Mouse (Mus musculus) CD4-positive helper T cell, adult 2 months (primary cell): ENCODE results near the gene Qrich2.
"Not testable (repeated sequence)": the region's sequence is repeated elsewhere in the genome, so short reads cannot be mapped to it uniquely, and the experiment has no call there.

ENCODE experiments used
- DNase-seq: peaks from one replicate; pipeline ENCODE4 v3.0.0-alpha.2; 2012; ENCODE audit warnings: low read depth, missing footprints, low spot score

Gene Qrich2

GRCm38 (mm10) chr11:116466141-116466540, at the start of gene Qrich2:
TSS of gene Qrich2 (minus strand) at chr11:116466241.
- no peak for DNase-seq

DNA sequence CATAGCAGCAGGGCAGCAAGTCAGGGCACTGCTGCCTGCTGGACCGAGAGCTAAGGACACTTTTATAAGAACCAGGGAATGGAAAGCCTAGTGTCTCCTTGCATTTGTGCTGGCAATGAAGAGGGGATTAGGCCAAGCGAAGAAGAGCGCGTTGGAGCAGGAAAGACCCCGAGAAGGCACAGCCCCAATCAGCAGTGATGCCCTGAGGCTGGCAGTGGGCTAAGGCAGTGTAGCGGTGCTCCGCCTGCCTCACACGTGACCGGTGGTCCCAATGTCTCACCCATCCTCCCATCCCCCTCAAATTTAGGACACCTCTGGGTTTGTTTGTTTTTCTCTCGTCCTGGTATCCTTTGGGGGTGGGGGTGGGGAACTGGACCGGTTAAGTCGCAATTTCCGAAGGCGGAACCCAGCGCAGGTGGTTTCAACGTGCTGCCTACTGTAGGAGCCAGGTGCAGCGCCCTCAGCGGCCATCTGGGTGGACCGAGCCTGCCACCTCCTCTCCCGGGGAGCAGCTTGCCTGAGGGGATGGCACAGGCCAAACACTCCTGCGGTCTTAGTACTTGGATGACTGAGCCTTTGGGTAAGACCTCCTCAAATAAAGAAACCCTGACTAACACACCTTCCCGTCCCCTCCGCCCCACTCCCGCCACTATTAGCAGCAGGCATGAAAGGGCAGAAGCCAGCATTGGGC, 49.4 kb upstream of the Qrich2 start:
- DNase-seq, result no peak

- no peak for DNase-seq
These were observed 47.5 kb upstream of the Qrich2 start for GRCm38 (mm10) chr11:116513531-116514038.

- DNase-seq, result no peak
These were observed 46.9 kb upstream of the Qrich2 start for GRCm38 (mm10) chr11:116512987-116513386.

GRCm38 (mm10) chr11:116512154-116512553, 46.1 kb upstream of the Qrich2 start:
- no peak for DNase-seq

- peak; percentile 22 for DNase-seq
These were observed 45.3 kb upstream of the Qrich2 start for GRCm38 (mm10) chr11:116511301-116511868.

- DNase-seq, result no peak
These were observed 42.6 kb upstream of the Qrich2 start for GRCm38 (mm10) chr11:116508689-116509088.

GRCm38 (mm10) chr11:116506151-116506875, 40.3 kb upstream of the Qrich2 start:
- DNase-seq, result peak; percentile 64

GRCm38 (mm10) chr11:116505573-116505972, 39.5 kb upstream of the Qrich2 start:
- DNase-seq, result no peak

GRCm38 (mm10) chr11:116504516-116504915, 38.5 kb upstream of the Qrich2 start:
- DNase-seq, result no peak

- peak; percentile 53 for DNase-seq
These were observed 35.1 kb upstream of the Qrich2 start for GRCm38 (mm10) chr11:116501005-116501746.

GRCm38 (mm10) chr11:116499018-116499417, 33.0 kb upstream of the Qrich2 start:
- no peak for DNase-seq

DNA sequence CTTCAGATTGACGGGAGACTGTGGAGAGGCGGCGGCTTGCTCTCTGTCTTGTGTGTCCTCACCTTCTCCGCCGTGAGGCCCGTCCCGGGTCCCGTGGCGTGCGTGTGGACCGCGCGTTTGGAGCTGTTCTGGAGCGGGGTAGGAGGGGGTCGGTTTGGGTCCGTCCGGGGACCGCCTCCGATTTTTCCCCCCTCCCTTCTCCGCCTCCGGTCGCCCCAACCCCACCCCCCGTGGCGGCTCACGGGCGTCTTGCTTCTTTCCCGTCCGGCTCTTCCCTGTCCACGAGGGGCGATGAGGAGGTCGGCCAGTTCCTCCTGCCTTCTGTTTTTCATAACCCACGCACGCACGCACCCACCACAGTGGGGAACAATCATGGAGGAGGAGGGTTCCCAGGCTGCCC, 32.6 kb upstream of the Qrich2 start:
- DNase-seq, result no peak

DNA sequence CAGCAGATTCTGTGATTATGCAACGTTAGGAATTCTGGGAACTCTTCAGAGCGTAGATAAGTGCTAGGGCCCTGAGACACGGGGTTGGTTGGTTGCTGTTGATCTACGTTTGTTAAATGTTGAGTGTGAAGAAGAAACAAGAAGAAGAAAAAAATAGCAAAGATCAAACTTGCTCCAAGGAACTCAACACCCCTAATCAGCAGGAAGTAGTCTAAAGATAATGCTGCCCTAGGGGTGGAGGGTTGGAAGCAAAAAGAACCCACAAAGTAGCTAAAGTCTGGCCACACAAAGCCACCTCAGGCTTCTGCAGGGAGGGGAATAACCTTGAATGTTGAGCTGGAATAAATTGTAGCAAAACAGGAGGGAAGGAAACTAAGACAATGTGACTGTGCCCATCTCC, 31.3 kb upstream of the Qrich2 start:
- no peak for DNase-seq

GRCm38 (mm10) chr11:116494474-116495174, 28.6 kb upstream of the Qrich2 start:
- DNase-seq, result no peak

- peak; percentile 68 for DNase-seq
These were observed 27.8 kb upstream of the Qrich2 start, which contains the start of gene Prpsap1 for GRCm38 (mm10) chr11:116493795-116494252. TSS of gene Prpsap1 (minus strand) at chr11:116494202.

DNA sequence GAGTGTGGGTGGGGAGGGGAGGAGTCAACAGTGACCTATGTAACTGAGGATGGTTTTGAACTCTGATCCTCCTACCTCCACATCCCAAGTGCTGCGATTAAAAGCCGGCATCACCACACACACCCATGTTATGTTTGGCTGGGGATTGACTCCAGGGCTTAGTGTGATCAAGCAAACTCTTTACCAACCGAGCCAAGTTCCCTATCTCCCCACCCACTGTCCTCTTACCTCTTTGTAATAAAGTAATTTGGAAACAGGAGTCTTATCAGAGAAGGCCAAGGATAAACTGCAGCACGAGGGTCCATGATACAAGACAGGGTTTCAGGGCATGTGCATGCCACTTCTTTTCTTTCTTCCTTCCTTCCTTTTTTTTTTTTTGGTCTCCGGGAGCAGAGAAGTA, 27.1 kb upstream of the Qrich2 start:
- DNase-seq, result no peak

- DNase-seq, result not testable (repeated sequence)
These were observed 26.5 kb upstream of the Qrich2 start for GRCm38 (mm10) chr11:116492507-116492906.

DNA sequence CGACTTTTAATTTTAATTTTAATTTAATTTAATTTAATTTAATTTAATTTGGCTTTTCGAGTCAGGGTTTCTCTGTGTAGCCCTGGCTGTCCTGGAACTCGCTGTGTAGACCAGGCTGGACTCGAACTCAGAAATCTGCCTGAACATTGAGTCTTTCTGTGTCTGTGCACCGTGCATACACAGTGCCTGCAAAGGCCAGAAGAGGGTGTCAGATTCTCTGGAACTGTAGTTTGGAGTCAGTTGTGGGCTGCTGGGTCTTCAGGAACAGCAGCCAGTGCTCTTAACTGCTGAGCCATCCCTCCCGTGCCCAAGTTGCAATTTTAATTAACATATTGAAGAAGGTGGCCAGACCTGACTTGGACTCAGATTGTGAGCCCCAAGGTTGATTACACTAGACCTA, 25.3 kb upstream of the Qrich2 start:
- no peak for DNase-seq

DNA sequence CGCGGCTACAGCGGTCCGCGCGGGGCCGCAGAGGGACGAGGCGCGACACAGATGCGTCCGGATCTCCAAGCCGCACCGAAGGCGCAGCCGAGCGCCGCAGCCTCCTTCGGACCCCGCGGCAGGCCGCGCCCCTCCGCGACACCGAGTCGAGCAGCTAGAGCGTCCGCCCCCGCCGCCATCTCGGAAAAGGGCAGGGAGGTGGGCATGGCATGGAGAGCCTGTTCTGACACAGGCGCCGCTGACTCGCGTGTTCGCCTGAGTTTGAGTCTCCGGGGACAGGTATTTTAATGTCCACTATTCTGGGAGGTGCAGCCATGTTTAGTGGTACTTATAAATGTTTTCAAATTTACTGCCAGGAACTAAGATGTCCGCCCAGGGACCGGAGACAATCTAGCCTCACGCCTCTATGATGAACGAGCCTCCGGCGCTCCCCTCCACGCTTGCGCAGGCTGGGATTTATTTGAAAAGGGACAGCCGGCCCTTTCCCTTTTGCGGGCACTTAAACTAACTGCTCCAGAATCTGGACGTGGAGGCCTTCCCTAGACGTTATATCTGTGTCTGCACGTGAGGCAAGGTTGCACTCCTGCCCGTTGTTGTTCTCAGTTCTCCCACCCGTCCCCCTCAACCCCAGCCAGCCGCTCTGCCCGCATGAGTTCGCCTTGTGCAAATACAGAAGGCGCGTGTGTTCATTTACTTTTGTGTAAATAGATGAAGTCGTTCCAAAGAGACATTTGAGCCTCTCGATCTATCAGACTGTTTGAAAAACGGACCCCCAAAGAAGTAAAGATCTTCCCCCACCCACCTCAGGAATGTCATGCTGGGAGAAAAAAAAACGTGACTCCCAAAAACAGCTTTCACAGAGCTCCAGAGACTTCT, 24.4 kb upstream of the Qrich2 start:
- DNase-seq, result peak; percentile 93
